Mouse (Mus musculus) frontal cortex, adult (tissue): Measurements from ENCODE around the gene Ces2f.
"Not testable (repeated sequence)": the region's sequence is repeated elsewhere in the genome, so short reads cannot be mapped to it uniquely, and the experiment has no call there.

ENCODE experiments used
- ATAC-seq: cut with Nextera tagmentation; 2 replicates; pipeline ENCODE4 v1.9.2; 2017; ENCODE audit warnings: mild to moderate bottlenecking, moderate library complexity, mixed read lengths; ENCODE audit not compliant: low TSS enrichment

Ces2f gene

DNA sequence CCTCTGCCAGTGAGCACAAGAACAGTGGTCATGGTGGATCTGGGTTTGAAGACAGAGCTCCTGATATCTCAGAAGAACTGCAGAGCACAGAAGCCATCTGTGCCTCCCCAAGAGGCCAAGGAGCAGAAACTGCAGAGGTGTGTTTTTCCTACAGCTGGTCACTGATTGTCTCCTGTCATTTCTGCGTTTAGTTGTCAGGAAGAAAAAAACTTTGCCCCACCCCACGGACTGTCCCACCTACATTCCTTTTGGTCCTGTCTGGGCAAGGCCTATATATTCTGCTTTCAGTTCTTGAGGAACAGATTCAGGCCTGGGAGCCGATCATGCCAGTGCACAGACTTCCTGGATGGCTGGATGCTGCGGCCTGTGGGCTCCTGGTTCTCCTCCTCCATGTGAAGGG is at the start of gene Ces2f:
Ces2f (plus strand) TSS at position 301 of the 400 bp plus-strand sequence.
- no peak for ATAC-seq

DNA sequence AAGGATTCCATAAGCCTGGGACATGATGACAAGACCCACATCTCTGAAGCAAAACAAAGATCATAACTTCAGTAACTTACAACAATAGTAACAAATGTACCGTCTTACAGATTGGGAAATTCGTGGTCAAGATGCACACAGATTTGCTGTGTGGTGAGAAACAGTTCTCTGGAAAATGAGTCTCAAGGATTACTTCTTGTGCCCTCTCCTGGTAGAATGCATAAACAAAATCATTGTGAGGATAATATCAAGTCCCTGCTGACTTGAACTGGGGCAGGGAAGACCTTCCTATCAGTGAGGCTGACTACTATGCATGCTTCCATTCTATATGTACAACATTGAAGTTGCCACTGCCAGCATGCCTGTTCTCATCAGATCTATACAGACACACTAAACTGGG is 45.4 kb upstream of the Ces2f start:
- no peak for ATAC-seq

DNA sequence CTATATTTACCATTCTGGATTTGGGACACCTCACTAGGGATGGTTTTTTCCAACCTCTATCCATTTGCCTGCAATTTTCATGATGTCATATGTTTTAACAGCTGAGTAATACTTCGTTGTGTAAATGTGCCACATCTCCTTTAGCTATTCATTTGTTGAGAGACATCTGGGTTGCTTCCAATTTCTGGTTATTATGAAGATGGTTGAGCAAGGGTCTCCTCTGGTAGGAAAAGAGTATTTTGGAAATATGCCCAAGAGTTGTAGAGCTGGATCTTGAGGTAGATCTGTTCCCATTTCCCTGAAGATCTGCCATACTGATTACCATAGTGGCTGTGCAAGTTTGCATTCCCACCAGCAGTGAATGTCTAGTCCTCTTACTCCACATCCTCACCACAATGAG is 40.0 kb upstream of the Ces2f start:
- no peak for ATAC-seq

DNA sequence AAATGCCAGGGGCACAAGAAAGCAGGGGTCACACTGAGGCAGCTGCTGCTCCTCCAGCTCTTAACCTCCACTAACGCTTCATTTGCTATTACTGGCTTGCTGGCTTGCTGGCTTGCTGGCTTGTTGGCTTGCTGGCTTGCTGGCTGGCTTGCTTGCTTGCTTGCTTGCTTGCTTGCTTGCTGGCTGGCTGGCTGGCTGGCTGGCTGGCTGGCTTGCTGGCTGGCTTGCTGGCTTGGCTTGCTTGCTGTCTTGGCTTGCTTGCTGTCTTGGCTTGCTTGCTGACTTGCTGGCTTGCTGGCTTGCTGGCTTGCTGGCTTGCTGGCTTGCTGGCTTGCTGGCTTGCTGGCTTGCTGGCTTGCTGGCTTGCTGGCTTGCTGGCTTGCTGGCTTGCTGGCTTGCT is 38.1 kb upstream of the Ces2f start:
- ATAC-seq, result peak; percentile 57; the same call in 1 of the 2 replicates

DNA sequence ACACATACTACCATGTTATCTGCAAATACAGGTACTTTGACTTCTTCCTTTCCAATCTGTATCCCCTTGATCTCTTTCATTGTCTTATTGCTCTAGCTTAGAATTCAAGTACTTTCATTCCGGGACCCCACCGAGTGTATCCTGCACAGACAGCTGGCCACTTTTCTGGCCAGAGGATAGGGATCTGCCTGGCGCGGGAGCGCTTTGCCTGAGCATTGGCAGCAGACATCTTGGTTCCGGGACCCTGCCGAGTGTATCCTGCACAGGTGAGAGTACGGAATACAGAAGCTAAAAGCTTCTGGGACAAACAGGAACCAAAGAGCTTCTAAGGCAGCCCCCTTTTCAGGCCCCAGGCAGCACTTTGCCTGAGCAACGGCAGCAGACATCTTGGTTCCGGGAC is 37.5 kb upstream of the Ces2f start:
- ATAC-seq, result not testable (repeated sequence)

DNA sequence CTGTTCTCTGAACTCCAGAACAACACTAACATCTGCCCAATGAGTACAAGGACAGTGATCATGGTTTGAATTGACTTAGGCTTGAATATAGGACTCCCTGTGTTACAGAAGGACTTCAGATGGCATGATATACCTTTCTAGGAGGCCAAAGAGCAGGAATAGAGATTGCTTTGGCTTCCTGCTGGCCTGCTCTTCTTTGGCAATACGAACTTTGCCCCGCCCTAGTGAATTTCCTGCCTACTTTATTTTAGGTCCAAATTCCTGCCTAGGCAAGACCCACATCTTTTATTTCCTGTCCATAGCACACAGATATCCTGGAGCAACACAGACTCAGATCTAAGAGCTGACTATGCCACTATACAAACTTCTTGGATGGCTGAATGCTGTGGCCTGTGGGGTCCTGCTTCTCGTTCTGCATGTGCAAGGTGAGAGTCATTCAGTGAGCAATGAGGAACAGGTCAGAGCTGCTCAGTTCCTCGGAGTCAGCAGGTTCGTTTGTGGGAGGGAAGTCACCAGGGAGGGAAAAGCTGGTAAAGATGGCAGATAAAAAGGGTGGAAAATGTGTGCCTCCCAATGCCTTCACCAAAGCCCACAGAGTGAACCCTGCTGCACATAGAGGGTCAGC is 21.1 kb upstream of the Ces2f start, which contains the start of gene Ces2e:
Ces2e (plus strand) TSS at position 289 of the 625 bp plus-strand sequence.
- ATAC-seq, result no peak

DNA sequence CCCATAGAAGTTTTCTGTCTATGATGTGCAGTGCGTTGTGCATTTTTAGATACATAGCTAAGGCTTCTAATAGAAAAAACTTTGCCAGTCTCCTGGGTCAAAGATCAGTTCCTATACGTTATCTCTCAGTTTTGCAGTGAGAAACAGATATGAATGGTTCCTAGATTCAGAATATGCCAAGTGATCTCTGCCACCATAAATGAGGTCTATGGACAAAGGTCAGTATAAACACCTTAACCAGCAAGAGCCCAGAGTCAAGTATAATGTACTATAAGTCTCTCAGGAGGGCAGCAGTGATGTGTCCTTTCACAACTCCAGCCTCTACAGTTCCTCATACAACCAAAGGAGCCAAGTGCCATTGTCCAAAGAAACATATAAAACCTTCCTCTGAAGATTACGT is 19.9 kb upstream of the Ces2f start:
- ATAC-seq, result no peak

DNA sequence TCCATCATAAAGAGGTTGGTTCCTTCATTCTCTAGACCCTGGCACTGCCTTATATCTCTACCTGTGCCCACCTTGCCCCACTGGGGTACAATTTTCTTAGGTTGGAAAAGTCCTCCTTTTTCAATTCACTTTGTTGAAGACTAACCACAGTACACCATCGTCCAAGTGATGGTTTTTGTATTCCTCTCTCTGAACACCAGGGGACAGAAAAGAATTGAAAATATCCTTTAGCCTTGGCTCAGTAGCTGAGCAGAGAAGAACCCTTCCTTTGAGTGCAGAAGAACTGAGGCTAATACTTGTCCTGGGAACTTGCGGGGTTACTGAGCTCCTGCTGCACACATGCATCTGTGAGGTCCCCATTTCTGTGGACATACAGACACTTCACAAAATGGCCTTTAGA is 2.5 kb upstream of the Ces2f start:
- ATAC-seq, result no peak

DNA sequence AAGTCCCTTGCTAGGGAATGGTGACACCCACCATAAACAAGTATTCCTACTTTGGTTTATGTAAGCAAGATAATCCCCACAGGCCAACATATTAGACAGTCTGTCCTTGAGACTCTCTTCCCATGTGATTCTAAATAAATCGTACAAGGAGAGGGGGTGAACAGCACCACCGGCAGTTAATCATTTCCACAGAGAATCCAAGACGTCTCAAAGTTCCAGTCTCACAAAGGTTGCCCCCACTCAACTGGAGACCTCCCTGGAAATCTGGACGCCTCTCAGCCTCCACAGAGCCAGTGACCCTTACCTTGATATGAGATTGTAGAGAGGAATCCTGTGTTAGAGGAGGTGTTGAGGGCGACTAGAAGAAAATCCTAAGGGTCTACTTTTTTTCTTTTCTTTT is 1.9 kb downstream of the Ces2f start:
- no peak for ATAC-seq

DNA sequence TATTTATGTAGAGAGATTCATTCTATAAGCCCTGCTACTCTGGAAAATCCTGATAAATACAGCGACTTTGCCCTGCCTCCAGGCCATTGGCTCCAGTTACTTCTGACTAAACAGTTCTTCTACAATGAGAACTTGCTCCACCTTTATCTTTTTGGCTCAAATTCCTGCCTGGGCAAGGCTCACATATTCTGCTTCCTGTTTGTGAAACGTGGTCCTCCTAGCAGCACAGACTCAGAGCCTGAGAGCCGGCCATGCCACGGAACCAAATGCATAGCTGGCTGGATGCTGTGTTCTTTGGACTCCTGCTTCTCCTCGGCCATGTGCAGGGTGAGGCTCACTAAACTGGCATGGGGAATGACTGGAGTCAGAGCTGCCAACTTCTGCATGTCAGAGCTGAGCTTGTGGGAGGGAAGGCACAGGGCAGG is 14.4 kb downstream of the Ces2f start, which contains the start of gene Ces2g:
Ces2g (plus strand) TSS at position 182 of the 425 bp plus-strand sequence.
- no peak for ATAC-seq

DNA sequence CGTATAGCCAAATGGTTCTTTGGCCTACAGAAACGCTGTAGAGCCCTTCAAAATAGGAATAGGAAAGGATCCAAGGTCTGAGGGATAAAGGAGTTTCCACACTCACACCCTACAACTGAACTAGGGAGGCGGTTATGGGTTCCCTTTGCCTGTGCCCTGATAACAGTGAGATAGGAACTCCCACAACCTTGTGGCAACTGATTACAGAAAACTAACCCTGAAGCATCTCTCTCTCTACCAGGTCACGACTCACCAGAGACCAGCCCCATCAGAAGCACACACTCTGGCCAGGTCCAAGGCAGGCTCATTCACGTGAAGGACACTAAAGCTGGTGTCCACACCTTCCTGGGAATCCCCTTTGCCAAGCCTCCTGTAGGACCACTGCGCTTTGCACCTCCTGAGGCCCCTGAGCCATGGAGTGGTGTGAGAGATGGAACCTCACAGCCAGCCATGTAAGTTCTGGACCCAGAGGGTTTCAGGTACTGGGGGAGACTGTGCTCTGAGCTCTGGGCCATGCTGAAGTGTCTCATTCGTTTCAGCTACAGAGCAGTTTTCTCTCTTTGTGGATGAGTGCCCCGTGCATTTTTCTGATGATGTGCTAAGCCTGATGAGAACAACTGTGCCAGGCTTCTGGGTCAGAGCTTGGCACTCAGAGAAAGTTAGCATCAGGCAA is 15.2 kb downstream of the Ces2f start:
- ATAC-seq, result no peak

DNA sequence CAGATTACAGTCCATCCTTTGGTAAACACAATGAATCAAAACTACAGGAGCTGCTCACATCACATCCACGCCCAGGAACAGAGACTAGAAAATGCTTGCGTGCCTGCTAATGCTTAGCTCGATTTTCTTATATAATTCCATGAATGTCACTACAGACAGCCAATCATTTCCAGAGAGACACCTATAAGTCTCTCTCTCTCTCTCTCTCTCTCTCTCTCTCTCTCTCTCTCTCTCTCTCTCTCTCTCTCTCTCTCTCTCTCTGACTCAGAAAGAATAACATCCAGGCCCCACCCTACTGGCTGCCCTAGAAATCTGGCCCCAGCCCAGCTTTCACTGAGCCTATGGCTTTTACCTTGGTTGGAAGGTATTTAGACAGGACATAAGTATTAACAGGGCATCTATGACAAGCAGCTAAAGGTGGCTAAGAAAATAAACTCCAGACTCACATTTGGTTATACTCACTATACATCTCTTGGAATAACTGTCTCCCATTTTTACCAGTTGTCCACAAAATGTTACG is 16.3 kb downstream of the Ces2f start:
- ATAC-seq, result no peak

DNA sequence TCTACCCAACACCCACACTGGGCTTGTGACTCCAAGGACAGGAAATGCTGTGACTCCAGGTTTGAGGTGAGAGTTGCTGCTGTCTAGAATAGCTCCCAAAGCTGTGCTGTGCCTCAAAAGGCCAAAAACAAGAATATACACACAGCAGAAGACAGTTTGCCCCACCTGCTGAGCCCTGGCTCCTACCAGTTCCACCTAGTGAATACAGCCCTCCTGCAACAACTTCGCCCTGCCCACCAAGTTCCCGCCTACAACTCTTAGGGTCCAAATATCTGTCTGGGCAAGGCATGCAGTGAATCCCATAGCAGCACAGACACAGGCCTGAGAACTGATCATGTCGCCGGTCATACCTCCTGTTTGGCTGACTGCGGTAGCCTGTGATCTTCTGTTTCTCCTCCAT is 37.0 kb downstream of the Ces2f start:
- no peak for ATAC-seq

DNA sequence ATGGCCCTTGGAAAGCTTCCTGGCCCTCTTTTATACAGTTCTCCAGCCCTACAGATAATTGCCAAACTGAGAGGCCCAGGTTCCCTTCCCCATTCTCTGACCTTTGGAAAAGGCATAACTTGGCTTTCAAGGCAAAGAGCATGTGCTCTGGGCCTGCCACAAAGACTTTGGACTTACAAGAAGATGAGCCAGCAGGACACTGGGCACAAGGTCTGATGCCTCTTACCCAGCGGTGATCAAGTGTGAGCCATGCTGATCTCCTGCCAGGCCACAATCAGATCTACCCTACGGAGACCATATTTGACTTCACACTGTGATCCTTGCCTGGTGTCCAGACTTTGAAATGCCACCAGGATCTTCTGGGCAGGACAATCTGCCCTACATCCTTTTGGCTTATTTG is 37.8 kb downstream of the Ces2f start:
- no peak for ATAC-seq

DNA sequence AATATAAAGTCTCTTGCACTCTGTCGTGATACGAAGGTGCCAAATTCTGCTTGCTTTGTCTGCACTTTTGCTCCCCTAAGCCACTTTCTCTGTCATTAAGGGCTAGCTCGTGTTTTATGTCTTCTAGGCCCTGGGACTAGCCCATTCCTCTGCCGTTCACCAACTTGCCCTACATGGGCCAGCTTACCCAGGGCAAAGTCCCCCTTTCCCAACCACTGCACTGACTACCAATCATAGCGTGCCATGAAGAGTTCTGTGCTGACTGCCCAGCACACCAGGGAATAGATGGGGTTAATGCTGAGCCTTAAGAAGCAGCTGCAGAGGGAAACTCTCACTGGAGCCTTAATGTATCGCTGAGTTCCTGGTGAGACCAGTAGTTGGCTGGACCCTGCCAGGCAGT is 51.0 kb downstream of the Ces2f start:
- no peak for ATAC-seq

DNA sequence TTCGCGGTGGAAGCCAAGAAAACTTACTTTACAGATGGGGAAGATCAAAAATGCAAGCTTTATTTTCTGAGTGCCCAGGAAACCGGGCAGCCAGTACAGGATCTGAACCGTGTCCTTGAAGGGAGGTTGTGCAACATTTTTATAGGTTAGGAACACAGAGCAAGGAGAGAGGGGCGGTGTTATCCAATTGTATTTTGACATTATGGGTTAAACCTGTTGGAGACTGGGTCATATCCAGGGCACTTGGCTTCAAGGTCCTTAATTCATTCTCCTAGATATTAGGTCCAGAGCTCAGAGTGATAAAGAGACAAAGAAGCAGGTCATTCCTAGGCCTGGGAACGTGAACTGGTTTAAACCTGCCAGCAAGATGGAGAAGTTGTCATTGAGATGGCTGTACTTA is 52.0 kb downstream of the Ces2f start:
- ATAC-seq, result no peak

DNA sequence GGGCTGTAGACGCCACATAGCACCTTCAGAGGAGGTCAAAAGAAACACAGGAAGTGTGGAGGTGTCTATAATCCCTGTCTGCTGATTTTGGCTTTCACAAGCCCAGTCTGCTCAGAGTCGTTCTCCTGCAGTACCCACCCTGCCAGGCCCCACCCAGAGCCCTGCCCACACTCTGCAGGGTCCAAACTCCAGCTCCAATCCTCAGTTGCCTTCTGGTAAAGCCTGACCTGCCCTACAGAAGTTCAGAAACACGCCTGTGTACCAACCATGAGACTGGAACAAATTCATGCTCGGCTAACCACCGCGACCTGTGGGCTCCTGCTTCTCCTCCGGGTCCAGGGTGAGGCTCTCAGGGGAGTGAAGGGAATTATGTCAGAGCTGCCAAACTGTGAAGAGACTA is 53.4 kb downstream of the Ces2f start, which contains the start of gene Ces2h:
Ces2h (plus strand) TSS at position 268 of the 400 bp plus-strand sequence.
- no peak for ATAC-seq
